Mouse (Mus musculus) kidney, postnatal 14 days (tissue): Measurements from ENCODE around the gene Dhx36.

Source experiments
- DNase-seq: peaks from one replicate; pipeline ENCODE4 v3.0.0; 2022; ENCODE audit warnings: mixed read lengths

Dhx36 gene

DNA sequence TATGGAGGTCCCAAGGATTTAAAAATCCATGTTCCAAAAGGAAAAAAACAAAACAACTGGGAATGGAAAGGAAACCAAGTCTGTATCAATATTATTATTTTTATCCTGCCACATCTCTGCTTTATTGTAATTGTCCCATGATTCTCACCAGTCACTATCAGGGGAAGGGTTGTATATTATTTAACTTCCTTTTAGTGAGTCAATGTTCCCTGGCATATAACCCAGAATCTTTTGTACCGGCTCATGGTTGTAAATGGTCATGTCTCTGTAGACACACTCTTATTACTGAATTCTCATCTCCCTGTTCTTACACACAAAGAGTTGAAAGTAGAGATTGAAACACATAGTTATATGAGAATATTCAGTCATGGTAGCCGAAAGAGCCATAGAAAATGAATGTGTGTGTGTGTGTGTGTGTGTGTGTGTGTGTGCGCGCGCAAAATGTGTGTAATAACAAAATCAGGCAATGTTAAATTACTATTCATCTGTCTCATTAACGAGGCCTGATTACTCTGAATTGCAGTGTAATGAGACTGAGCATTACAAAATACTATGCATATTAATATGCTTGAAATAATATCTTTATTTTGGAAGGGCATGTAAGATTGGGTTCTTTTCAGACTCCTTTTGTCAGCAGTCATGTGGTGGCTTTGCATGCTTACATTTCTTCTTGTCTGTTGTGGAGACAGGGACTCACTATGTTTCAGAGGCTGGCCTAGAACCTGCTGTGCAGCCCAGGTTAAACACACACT, 88.2 kb downstream of the Dhx36 start:
- DNase-seq = no peak
